Mouse (Mus musculus) stomach, postnatal 0 days (tissue): ENCODE data around the gene Mfsd5.

Experiments
- CTCF ChIP-seq: IDR thresholded peaks from 2 replicates; pipeline ENCODE4 v1.5.1; 2016; ENCODE audit warnings: antibody characterized with exemption, low read depth, mild to moderate bottlenecking, moderate library complexity
- EP300 ChIP-seq: optimal IDR thresholded peaks from 2 replicates; pipeline ENCODE3; 2016; ENCODE audit warnings: antibody characterized with exemption

GRCm38 (mm10) chr15:102295633-102296367 is 16.5 kb downstream of the Mfsd5 start, which contains the start of gene Espl1:
- TF ChIP-seq CTCF (no peak), EP300 (no peak)
